Mouse (Mus musculus): Measurements from ENCODE around the gene Hint2. TPM values are rescaled to one million over a fixed set of nuclear protein-coding genes. Genes with fewer than 3 reads are reported as not detected.

Hint2 gene
- total RNA-seq, 2 experiments from 2014 or later, result 30.9 to 33.5 TPM

GRCm38 (mm10) chr4:43679416-43680043 lies 23.3 kb upstream of the Hint2 start:
- no peak overlapping the region for H3K4me3 ChIP-seq
- intact Hi-C loops (cut with DNase I), result no loop called here
- TF ChIP-seq CTCF (IDR thresholded peaks at IDR 0.05), result no peak
- no peak overlapping the region for H3K27ac ChIP-seq
- no peak for DNase-seq (ENCODE audit: extremely low spot score in 1 of 2, low spot score in 2 of 2)

DNA sequence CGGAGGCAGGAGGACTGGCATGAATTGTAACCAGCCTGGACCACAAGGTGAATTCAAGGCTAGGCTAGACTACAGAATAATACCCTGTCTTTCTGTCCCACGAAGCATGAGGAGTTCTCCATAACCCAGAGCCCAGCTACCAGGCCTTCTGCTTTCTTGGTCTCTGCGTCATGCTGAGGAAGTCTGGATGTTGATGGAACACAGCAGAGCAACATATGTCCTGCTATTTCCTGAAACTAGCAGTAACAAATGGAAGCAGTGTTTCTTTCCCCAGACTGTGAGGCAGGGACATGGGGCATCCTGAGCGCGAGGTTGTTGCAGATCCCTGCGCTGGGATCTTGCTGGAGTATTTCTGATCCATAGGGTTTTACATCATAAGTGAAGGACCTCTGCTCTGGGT lies 22.3 kb upstream of the Hint2 start:
- H3K27ac ChIP-seq, result no peak overlapping the region
- no peak for TF ChIP-seq CTCF (IDR thresholded peaks at IDR 0.05)
- DNase-seq (ENCODE audit: extremely low spot score in 1 of 2, low spot score in 2 of 2), result no peak
- intact Hi-C loops (cut with DNase I), result no loop called here
- H3K4me3 ChIP-seq, result no peak overlapping the region

DNA sequence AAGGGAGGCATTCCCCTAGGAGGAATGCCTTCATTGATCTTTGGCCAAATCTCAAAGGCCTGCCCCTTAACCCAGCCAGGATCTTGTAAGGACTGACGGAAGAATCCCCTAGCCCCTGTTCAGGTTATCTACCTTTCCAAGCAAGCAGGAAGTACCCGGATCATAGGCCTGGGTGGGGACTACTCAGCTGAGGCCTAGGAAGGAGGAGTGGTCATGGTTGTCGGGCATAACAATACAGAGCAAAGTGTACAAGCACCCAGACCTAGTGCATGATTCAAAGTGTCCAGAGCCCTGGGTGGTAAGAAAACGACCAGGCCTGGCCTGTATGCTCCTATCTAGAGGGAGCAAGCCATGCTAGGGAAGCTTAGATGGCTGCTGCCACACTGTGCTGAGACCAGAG lies 19.3 kb upstream of the Hint2 start:
- H3K27ac ChIP-seq, result no peak overlapping the region
- DNase-seq (ENCODE audit: extremely low spot score in 1 of 2, low spot score in 2 of 2), result no peak
- intact Hi-C loops (cut with DNase I), result no loop called here
- no peak for TF ChIP-seq CTCF (IDR thresholded peaks at IDR 0.05)
- no peak overlapping the region for H3K4me3 ChIP-seq

GRCm38 (mm10) chr4:43674974-43675373 lies 18.7 kb upstream of the Hint2 start:
- no peak overlapping the region for H3K27ac ChIP-seq
- TF ChIP-seq CTCF (IDR thresholded peaks at IDR 0.05), result no peak
- DNase-seq (ENCODE audit: extremely low spot score in 1 of 2, low spot score in 2 of 2), result no peak
- intact Hi-C loops (cut with DNase I), result no loop called here
- H3K4me3 ChIP-seq, result no peak overlapping the region

DNA sequence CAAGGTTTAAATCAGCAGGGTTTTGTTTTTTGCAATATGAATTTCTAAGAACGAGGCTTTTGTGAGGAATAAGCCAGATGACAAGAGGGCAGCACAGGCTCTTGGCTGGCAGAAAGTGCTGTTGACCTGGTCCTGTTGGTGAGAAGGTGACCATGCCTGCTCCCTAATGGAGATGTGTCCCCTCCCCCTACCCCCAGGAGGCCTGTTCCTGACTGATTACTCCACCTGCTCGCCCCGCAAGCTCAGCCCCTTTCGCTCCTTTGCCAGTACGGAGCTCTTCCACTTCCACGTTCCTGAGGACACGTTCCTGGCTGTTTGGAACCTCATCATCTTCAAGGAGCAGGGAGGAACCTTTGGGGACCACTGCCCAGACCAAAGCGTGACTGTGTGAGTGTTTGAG lies 17.4 kb upstream of the Hint2 start:
- intact Hi-C loops (cut with DNase I), result no loop called here
- Histone ChIP-seq H3K4me3 (no peak overlapping the region), H3K27ac (no peak overlapping the region)
- DNase-seq (ENCODE audit: extremely low spot score in 1 of 2, low spot score in 2 of 2), result no peak
- no peak for TF ChIP-seq CTCF (IDR thresholded peaks at IDR 0.05)

GRCm38 (mm10) chr4:43672070-43672469 lies 15.8 kb upstream of the Hint2 start:
- peak; percentile 90 for TF ChIP-seq CTCF (IDR thresholded peaks at IDR 0.05)
- DNase-seq (ENCODE audit: extremely low spot score in 1 of 2, low spot score in 2 of 2), result peak; percentile 82
- H3K27ac ChIP-seq, result no peak overlapping the region
- intact Hi-C loops (cut with DNase I), result loop anchor here (1.0 kb wide), 1 partner anchor 39 kb away; no protein-coding TSS in a partner anchor
- no peak overlapping the region for H3K4me3 ChIP-seq

DNA sequence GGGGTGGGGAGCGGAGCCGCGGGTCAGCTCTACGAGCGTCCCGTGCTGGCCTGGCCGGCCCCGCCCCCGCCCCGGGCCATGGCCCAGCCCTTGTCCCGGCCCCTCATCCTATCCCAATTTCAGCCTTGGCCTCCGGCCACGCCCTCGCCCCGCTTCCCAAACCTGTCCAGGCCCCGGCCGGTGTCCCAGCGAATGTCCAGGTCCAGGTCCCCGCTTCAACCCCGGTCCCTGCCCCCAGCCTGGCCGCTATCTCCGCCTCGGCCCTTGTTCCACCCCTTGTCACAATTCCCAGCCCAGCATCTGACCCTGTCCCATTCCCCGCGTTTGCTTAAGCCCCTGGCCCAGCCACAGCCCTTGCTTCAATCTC lies 13.1 kb upstream of the Hint2 start:
- Histone ChIP-seq H3K4me3 (peak overlapping the region; percentile 67), H3K27ac (peak overlapping the region; percentile 91)
- no peak for TF ChIP-seq CTCF (IDR thresholded peaks at IDR 0.05)
- no peak for DNase-seq (ENCODE audit: extremely low spot score in 1 of 2, low spot score in 2 of 2)
- intact Hi-C loops (cut with DNase I), result no loop called here

GRCm38 (mm10) chr4:43668782-43669427 lies 12.6 kb upstream of the Hint2 start, which contains the start of the genes Tmem8b and Fam221b:
Gene Tmem8b (plus strand): TSS chr4:43668971.
Gene Fam221b (minus strand): TSS chr4:43669145.
- Histone ChIP-seq H3K27ac (peak within 1 kb of the TSS; percentile 91), H3K4me3 (peak within 1 kb of the TSS; percentile 67)
- no peak for TF ChIP-seq CTCF (IDR thresholded peaks at IDR 0.05)
- peak; percentile 89 to 90 for DNase-seq (ENCODE audit: extremely low spot score in 1 of 2, low spot score in 2 of 2)
- intact Hi-C loops (cut with DNase I), result loop anchor here (1.0 kb wide), 1 partner anchor 38 kb away; the partner anchor contains the start of gene Npr2

DNA sequence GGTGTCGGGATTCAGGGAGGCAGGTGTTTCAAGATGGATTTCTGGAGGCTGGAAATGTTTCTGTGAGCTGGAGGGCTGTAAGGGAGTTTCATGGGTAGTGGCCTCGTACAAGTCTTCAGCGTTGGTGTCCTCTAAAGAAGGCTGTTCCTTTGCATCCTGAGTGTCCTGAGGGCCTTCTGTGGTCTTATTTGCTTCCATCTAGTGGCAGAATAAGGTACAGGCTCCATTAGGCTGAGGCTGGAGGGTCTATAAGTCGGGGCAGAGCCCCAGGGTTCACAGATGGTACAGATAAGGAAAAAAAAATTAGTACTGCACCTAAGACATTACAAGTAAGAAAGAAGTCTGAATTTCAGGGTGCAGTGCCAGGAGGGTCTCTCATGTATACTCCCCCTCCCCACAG lies 10.1 kb upstream of the Hint2 start:
- Histone ChIP-seq H3K4me3 (no peak overlapping the region), H3K27ac (no peak overlapping the region)
- no peak for DNase-seq (ENCODE audit: extremely low spot score in 1 of 2, low spot score in 2 of 2)
- intact Hi-C loops (cut with DNase I), result no loop called here
- peak; percentile 66 for TF ChIP-seq CTCF (IDR thresholded peaks at IDR 0.05)

DNA sequence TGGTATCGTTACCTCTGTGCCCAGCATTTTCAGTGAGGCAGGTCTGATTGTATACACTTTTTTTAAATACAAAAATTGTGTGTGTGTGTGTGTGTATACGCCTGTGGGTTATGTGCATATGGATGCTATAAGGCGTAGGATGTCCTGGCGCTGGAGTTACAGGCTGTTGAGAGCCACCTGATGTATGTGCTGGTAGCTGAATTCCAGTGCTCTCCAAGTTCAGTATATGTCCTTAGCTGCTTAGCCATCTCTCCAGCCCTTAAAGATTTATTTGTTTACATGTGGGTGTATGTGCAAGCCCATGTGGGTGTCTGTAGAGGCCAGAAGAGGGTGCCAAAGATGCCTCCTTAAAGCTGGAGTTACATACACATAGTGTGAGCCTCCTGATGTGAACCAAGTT lies 880 bp upstream of the Hint2 start:
- intact Hi-C loops (cut with DNase I), result loop anchor here (5.0 kb wide), 2 partner anchors 80 to 215 kb away; partner anchors contain the start of genes Gba2, Rgp1 and Tesk1
- peak; percentile 15 for TF ChIP-seq CTCF (IDR thresholded peaks at IDR 0.05)
- H3K27ac ChIP-seq, result peak overlapping the region; percentile 99; the same call in 1 of the 2 replicates
- DNase-seq (ENCODE audit: extremely low spot score in 1 of 2, low spot score in 2 of 2), result no peak
- H3K4me3 ChIP-seq, result peak overlapping the region; percentile 74

- intact Hi-C loops (cut with DNase I), result loop anchor here (1.0 to 5.0 kb wide), 3 partner anchors 25 to 213 kb away; partner anchors contain the start of genes Gba2, Rgp1 and Tesk1
These were observed 469 bp downstream of the Hint2 start for GRCm38 (mm10) chr4:43655656-43656338.

More at GRCm38 (mm10) chr4:43655656-43656338, 469 bp downstream of the Hint2 start:
- DNase-seq (ENCODE audit: extremely low spot score in 1 of 2, low spot score in 2 of 2), result no peak
- no peak; the same call in 1 of the 2 replicates for TF ChIP-seq CTCF (IDR thresholded peaks at IDR 0.05)
- Histone ChIP-seq H3K4me3 (peak overlapping the region; percentile 74), H3K27ac (peak overlapping the region; percentile 99)
